Mouse (Mus musculus): ENCODE results near the gene Zfp644.

The Zfp644 gene

GRCm38 (mm10) chr5:106594388-106594787 is 102.7 kb downstream of the Zfp644 start:
- no peak for DNase-seq (ENCODE audit: low spot score in 2 of 2)

- no peak for DNase-seq (ENCODE audit: low spot score in 2 of 2)
These were observed 106.4 kb downstream of the Zfp644 start for GRCm38 (mm10) chr5:106590686-106591085.

GRCm38 (mm10) chr5:106589670-106590069 is 107.4 kb downstream of the Zfp644 start:
- DNase-seq (ENCODE audit: low spot score in 2 of 2) = no peak

GRCm38 (mm10) chr5:106589006-106589405 is 108.1 kb downstream of the Zfp644 start:
- no peak for DNase-seq (ENCODE audit: low spot score in 2 of 2)

GRCm38 (mm10) chr5:106580943-106581342 is 116.1 kb downstream of the Zfp644 start:
- DNase-seq (ENCODE audit: low spot score in 2 of 2) = no peak

- no peak for DNase-seq (ENCODE audit: low spot score in 2 of 2)
These were observed 119.7 kb downstream of the Zfp644 start for GRCm38 (mm10) chr5:106577237-106577888.

GRCm38 (mm10) chr5:106575098-106575497 is 122.0 kb downstream of the Zfp644 start:
- no peak for DNase-seq (ENCODE audit: low spot score in 2 of 2)

GRCm38 (mm10) chr5:106574560-106574946 is 122.5 kb downstream of the Zfp644 start:
- DNase-seq (ENCODE audit: low spot score in 2 of 2) = peak; percentile 83 to 92

GRCm38 (mm10) chr5:106573742-106574559 is 123.1 kb downstream of the Zfp644 start:
- DNase-seq (ENCODE audit: low spot score in 2 of 2) = no peak

All from cerebellum, postnatal 4 days (tissue).